Mouse (Mus musculus): ENCODE data around the gene Bpifb4. TPM values are rescaled to one million over a fixed set of nuclear protein-coding genes. Genes with fewer than 3 reads are reported as not detected.

The Bpifb4 gene
- not detected for polyA plus RNA-seq (2017; shearing (Covaris generic))

GRCm38 (mm10) chr2:153937843-153938242 is at the start of gene Bpifb4:
Gene Bpifb4 (plus strand): TSS chr2:153938212.

GRCm38 (mm10) chr2:153900088-153900487 is 37.9 kb upstream of the Bpifb4 start, which contains the start of gene Bpifb6:
Gene Bpifb6 (plus strand): TSS chr2:153900388.

GRCm38 (mm10) chr2:153917930-153918329 is 20.1 kb upstream of the Bpifb4 start, which contains the start of gene Bpifb3:
Gene Bpifb3 (plus strand): TSS chr2:153918230.

DNA sequence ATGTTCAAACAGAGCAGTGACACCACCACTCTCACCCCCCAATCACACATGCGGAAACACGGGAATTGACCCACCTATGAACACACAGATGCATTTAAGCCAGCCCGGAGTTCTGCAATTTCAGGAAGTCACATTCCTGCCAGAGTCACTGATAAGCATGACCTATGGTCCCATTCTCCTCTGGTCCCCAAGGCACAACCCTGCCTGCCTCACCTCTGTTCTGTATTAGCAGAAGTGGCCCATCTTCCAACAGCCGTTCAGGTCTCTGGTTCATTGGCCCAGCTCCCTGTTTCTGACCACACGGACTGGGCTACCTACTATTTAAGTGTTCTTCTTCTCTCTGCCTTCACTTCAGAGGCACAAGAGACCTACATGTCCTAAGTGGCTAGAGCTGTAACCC is 36.6 kb downstream of the Bpifb4 start, which contains the start of gene Bpifa6:
TSS of gene Bpifa6 (plus strand) at position 364 of the 400 bp plus-strand sequence.

GRCm38 (mm10) chr2:154007965-154008364 is 70.0 kb downstream of the Bpifb4 start, which contains the start of gene Bpifa2:
Gene Bpifa2 (plus strand): TSS chr2:154008265.

Other genes starting within 250 kb of the Bpifb4 start
- gene Dnmt3c, start 241.6 kb upstream of the Bpifb4 start, polyA plus RNA-seq (2017; shearing (Covaris generic)): not detected
- gene Mapre1, start 196.9 kb upstream of the Bpifb4 start, polyA plus RNA-seq (2017; shearing (Covaris generic)): 194 TPM
- gene Efcab8, start 158.3 kb upstream of the Bpifb4 start, polyA plus RNA-seq (2017; shearing (Covaris generic)): 0.17 TPM
- not detected for gene Sun5, start 67.1 kb upstream of the Bpifb4 start, polyA plus RNA-seq (2017; shearing (Covaris generic))
- gene Bpifb2, start 63.2 kb upstream of the Bpifb4 start, polyA plus RNA-seq (2017; shearing (Covaris generic)): not detected
- gene Bpifb6, start 37.8 kb upstream of the Bpifb4 start, polyA plus RNA-seq (2017; shearing (Covaris generic)): not detected
- not detected for gene Bpifb3, start 20.0 kb upstream of the Bpifb4 start, polyA plus RNA-seq (2017; shearing (Covaris generic))
- not detected for gene Bpifa6, start 36.7 kb downstream of the Bpifb4 start, polyA plus RNA-seq (2017; shearing (Covaris generic))
- gene Bpifa2, start 70.1 kb downstream of the Bpifb4 start, polyA plus RNA-seq (2017; shearing (Covaris generic)): 341 TPM
- not detected for gene Bpifa3, start 192.1 kb downstream of the Bpifb4 start, polyA plus RNA-seq (2017; shearing (Covaris generic))
- not detected for gene Bpifa1, start 204.7 kb downstream of the Bpifb4 start, polyA plus RNA-seq (2017; shearing (Covaris generic))
- gene Bpifa5, start 224.4 kb downstream of the Bpifb4 start, polyA plus RNA-seq (2017; shearing (Covaris generic)): not detected

Data from CD4-positive, CD25-positive, alpha-beta regulatory T cell (primary cell).